Mouse (Mus musculus) liver, embryonic 15.5 days (tissue): ENCODE results near the gene Taz. TPM values are rescaled to one million over a fixed set of nuclear protein-coding genes. Genes with fewer than 3 reads are reported as not detected.

Experiments used
- ATAC-seq: fragments of 200-750 bp; cut with Nextera tagmentation; 2 replicates; pipeline ENCODE4 v1.8.0; 2017; ENCODE audit warnings: moderate number of reproducible peaks, mild to moderate bottlenecking, moderate library complexity; ENCODE audit not compliant: insufficient read depth
- H3K27ac ChIP-seq: fragments of 300-500 bp; sonication (generic); replicated peaks from 2 replicates; pipeline ENCODE4 v1.5.1; 2015; ENCODE audit warnings: mild to moderate bottlenecking, inconsistent platforms
- H3K27me3 ChIP-seq: fragments of 300-500 bp; sonication (generic); 2 replicates; pipeline ENCODE4 v1.6.1; 2015; ENCODE audit warnings: mild to moderate bottlenecking, inconsistent platforms
- H3K36me3 ChIP-seq: fragments of 300-500 bp; sonication (generic); replicated peaks from 2 replicates; pipeline ENCODE4 v1.6.1; 2015; ENCODE audit warnings: moderate library complexity, mild to moderate bottlenecking, inconsistent platforms
- H3K4me1 ChIP-seq: fragments of 300-500 bp; sonication (generic); replicated peaks from 2 replicates; pipeline ENCODE4 v1.6.1; 2015; ENCODE audit warnings: inconsistent platforms
- H3K4me2 ChIP-seq: fragments of 300-500 bp; sonication (generic); 2 replicates; pipeline ENCODE4 v1.6.1; 2015; ENCODE audit warnings: moderate library complexity, mild to moderate bottlenecking, inconsistent platforms
- H3K4me3 ChIP-seq: fragments of 300-500 bp; sonication (generic); replicated peaks from 2 replicates; pipeline ENCODE4 v1.5.1; 2015; ENCODE audit warnings: mild to moderate bottlenecking, inconsistent platforms
- H3K9ac ChIP-seq: fragments of 300-500 bp; sonication (generic); 2 replicates; pipeline ENCODE4 v1.6.1; 2015; ENCODE audit warnings: moderate library complexity, mild to moderate bottlenecking, inconsistent platforms
- H3K9me3 ChIP-seq: fragments of 300-500 bp; sonication (generic); replicated peaks from 2 replicates; pipeline ENCODE4 v1.6.1; 2016; ENCODE audit warnings: inconsistent platforms
- WGBS: fragments of 180-500 bp; shearing (Covaris S2); methylation state at CpG from one replicate; pipeline ENCODE4 v1.1.7; 2015; ENCODE audit warnings: mixed read lengths; ENCODE audit not compliant: insufficient replicate concordance; 5-methylcytosine and 5-hydroxymethylcytosine counted together
- microRNA-seq: library from miRNA; unstranded; fragments of <30 nt; microRNA quantifications from one replicate; pipeline ENCODE4, GENCODE M21; 2016
- polyA plus RNA-seq: library from polyadenylated mRNA; unstranded; fragments of >200 nt; fragmentation: Nextera tagmentation; extraction: Ambion mirVana; gene quantifications from 2 replicates; pipeline ENCODE4 v1.2.1, GENCODE M21; 2015

Gene Taz
- polyA plus RNA-seq, 1 experiment from 2014 or later, result 27.7 TPM

DNA sequence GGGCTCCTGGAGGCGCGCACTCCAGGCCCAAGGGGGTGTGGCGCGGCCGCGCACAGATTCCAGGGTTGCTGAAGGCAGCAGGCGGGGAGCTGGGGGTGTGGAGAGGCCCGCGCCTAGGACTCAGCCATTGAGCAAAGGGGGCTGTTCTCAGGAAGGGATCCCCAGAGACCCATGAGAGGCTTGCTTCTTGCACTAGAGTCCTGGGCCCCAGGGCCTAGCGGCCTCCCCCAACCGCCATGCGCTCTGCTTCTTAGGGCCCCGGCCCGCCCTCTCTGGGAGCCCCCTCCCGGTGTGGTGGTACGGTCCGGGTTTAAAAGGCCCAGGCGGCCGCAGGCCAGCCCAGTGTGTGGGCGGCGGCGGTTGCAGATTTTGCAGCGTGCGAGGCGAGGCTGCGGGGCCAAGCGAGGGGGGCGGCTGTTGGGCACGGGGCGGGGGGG is 47.0 kb downstream of the Taz start, which contains the start of gene Plxna3:
Gene Plxna3 (plus strand): TSS at position 342 of the 437 bp plus-strand sequence.
- Histone ChIP-seq H3K9me3 (no peaks in the 10 kb centered on the region), H3K27me3 (no peaks in the 10 kb centered on the region), H3K4me3 (peak within 1 kb of the TSS; percentile 51), H3K9ac (no peak within 1 kb of the TSS), H3K4me1 (peaks cover 14% of the 10 kb centered on the region), H3K4me2 (peak within 1 kb of the TSS; percentile 73), H3K27ac (no peak within 1 kb of the TSS), H3K36me3 (no peaks in the 10 kb centered on the region)
- ATAC-seq, result peak; percentile 90
- WGBS, result 16% methylated on average over 29 of the region's 30 CpGs

GRCm38 (mm10) chrX:74329215-74329671 is 47.5 kb downstream of the Taz start:
- H3K27ac ChIP-seq, result no peak overlapping the region
- ATAC-seq, result no peak; the same call in 1 of the 2 replicates
- peaks cover 14% of the 10 kb centered on the region for H3K4me1 ChIP-seq

DNA sequence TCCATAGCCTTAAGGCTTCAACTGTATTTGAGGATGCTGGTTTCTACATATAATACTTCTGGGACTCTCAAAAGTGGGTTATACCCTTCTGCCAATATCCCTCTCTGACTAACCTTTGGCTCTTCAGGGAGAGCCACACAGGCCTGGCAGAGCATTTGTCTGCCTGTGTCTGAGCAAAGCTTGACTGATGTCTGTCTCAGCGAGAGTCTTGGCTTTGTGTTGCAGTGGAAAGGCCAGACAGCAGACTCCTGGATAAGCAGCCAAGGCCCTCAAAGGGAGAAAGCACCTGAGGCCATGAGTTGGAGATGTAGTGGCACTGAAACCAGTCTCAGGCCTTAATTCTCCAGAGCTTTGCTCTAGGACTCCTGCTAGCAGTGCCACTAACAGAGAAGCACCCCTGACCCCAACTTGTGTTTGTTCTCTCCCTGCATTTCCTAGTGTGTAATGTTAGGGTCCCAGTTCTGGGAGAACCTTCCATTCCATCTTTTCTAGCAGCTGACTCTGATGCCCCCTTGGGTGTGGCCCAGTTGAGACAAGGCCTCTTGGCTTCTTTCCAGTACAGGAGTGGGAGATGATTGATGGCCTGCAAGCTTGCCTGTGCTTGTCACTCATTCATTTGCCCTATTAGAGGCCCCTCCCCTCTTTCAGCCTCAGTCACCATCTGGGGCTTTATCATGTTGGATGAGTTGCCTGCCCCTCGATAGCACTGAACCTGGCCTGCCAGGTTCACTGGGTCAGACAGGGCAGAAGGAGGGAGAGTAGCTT is 48.6 kb downstream of the Taz start:
- Histone ChIP-seq H3K27me3 (no peaks in the 10 kb centered on the region), H3K9me3 (no peaks in the 10 kb centered on the region), H3K27ac (no peak overlapping the region), H3K4me1 (peaks cover 14% of the 10 kb centered on the region), H3K4me2 (no peak overlapping the region), H3K36me3 (no peaks in the 10 kb centered on the region), H3K4me3 (no peak overlapping the region), H3K9ac (no peak overlapping the region)
- no peak for ATAC-seq
- WGBS, result 37% methylated on average over 2 of the region's 2 CpGs

More at GRCm38 (mm10) chrX:74329215-74329671, 47.5 kb downstream of the Taz start:
- no peaks in the 10 kb centered on the region for H3K9me3 ChIP-seq
- no peaks in the 10 kb centered on the region for H3K36me3 ChIP-seq
- no peak overlapping the region for H3K9ac ChIP-seq
- no peaks in the 10 kb centered on the region for H3K27me3 ChIP-seq
- whole genome bisulfite sequencing, result 19% methylated on average over 10 of the region's 10 CpGs
- H3K4me2 ChIP-seq, result peak overlapping the region; percentile 73
- H3K4me3 ChIP-seq, result peak overlapping the region; percentile 51

Small RNA genes lying within 50 kb of the gene (microRNA-seq; reads per million reads assigned to microRNA genes)
- gene Mir7091 (not detected), gene Mir7092 (not detected)

Other genes with a start within 250 kb of the Taz start
- not detected in 2 replicates for gene Opn1mw, start 154.4 kb upstream of the Taz start, polyA plus RNA-seq
- 6.2 and 6.9 TPM in 2 replicates for gene Mecp2, start 146.5 kb upstream of the Taz start, polyA plus RNA-seq
- not detected in 2 replicates for gene Tex28, start 114.1 kb upstream of the Taz start, polyA plus RNA-seq
- gene Tktl1, start 104.7 kb upstream of the Taz start, polyA plus RNA-seq, result not detected in 2 replicates
- gene Flna, start 32.1 kb upstream of the Taz start, polyA plus RNA-seq, result 41.6 and 47.6 TPM in 2 replicates
- gene Emd, start 27.2 kb upstream of the Taz start, polyA plus RNA-seq, result 8.0 and 8.5 TPM in 2 replicates
- gene Rpl10, start 11.1 kb upstream of the Taz start, polyA plus RNA-seq, result 356 and 378 TPM in 2 replicates
- gene Dnase1l1, start 425 bp downstream of the Taz start, polyA plus RNA-seq, result 24.5 and 25.2 TPM in 2 replicates
- gene Atp6ap1, start 15.2 kb downstream of the Taz start, polyA plus RNA-seq, result 75.9 and 80.2 TPM in 2 replicates
- gene Gdi1, start 23.1 kb downstream of the Taz start, polyA plus RNA-seq, result 48.8 and 56.7 TPM in 2 replicates
- 28.5 and 28.8 TPM in 2 replicates for gene Fam50a, start 31.1 kb downstream of the Taz start, polyA plus RNA-seq
- gene Plxna3, start 47.2 kb downstream of the Taz start, polyA plus RNA-seq, result 1.1 and 1.5 TPM in 2 replicates
- gene Lage3, start 71.7 kb downstream of the Taz start, polyA plus RNA-seq, result 34.6 and 43.0 TPM in 2 replicates
- gene Ubl4a, start 91.3 kb downstream of the Taz start, polyA plus RNA-seq, result 37.3 and 38.8 TPM in 2 replicates
- 6.1 and 6.5 TPM in 2 replicates for gene Slc10a3, start 91.4 kb downstream of the Taz start, polyA plus RNA-seq
- gene Fam3a, start 111.4 kb downstream of the Taz start, polyA plus RNA-seq, result 11.0 and 12.0 TPM in 2 replicates
- gene Ikbkg, start 111.4 kb downstream of the Taz start, polyA plus RNA-seq, result 21.5 and 26.2 TPM in 2 replicates
- 46.1 and 48.9 TPM in 2 replicates for gene G6pdx, start 147.3 kb downstream of the Taz start, polyA plus RNA-seq
- not detected in 2 replicates for gene Gm6880, start 199.5 kb downstream of the Taz start, polyA plus RNA-seq